Mouse (Mus musculus) neural tube, embryonic 13.5 days (tissue): ENCODE measurements around the gene Pcca. TPM values are rescaled to one million over a fixed set of nuclear protein-coding genes. Genes with fewer than 3 reads are reported as not detected.

Source experiments
- ATAC-seq: fragments of 200-750 bp; cut with Nextera tagmentation; 2 replicates; pipeline ENCODE4 v1.8.0; 2017; ENCODE audit warnings: low read depth, mild to moderate bottlenecking, moderate TSS enrichment, moderate library complexity
- H3K27ac ChIP-seq: fragments of 300-500 bp; sonication (generic); replicated peaks from 2 replicates; pipeline ENCODE4 v1.5.1; 2015; ENCODE audit warnings: moderate library complexity, mild to moderate bottlenecking, inconsistent platforms
- H3K27me3 ChIP-seq: fragments of 300-500 bp; sonication (generic); 2 replicates; pipeline ENCODE4 v1.6.1; 2015; ENCODE audit warnings: mild to moderate bottlenecking, inconsistent platforms
- H3K36me3 ChIP-seq: fragments of 300-500 bp; sonication (generic); 2 replicates; pipeline ENCODE4 v1.6.1; 2015; ENCODE audit warnings: mild to moderate bottlenecking, inconsistent platforms
- H3K4me1 ChIP-seq: fragments of 300-500 bp; sonication (generic); replicated peaks from 2 replicates; pipeline ENCODE4 v1.6.1; 2015; ENCODE audit warnings: inconsistent platforms
- H3K4me2 ChIP-seq: fragments of 300-500 bp; sonication (generic); 2 replicates; pipeline ENCODE4 v1.6.1; 2015; ENCODE audit warnings: inconsistent platforms, mild to moderate bottlenecking, moderate library complexity
- H3K4me3 ChIP-seq: fragments of 300-500 bp; sonication (generic); 2 replicates; pipeline ENCODE4 v1.5.1; 2015; ENCODE audit warnings: mild to moderate bottlenecking, inconsistent platforms
- H3K9ac ChIP-seq: fragments of 300-500 bp; sonication (generic); 2 replicates; pipeline ENCODE4 v1.6.1; 2015; ENCODE audit warnings: moderate library complexity, mild to moderate bottlenecking, inconsistent platforms
- H3K9me3 ChIP-seq: fragments of 300-500 bp; sonication (generic); 2 replicates; pipeline ENCODE4 v1.6.1; 2016; ENCODE audit warnings: inconsistent platforms
- WGBS: fragments of 180-500 bp; shearing (Covaris S2); methylation state at CpG from one replicate; pipeline ENCODE4 v1.1.7; 2015; 5-methylcytosine and 5-hydroxymethylcytosine counted together
- polyA plus RNA-seq: library from polyadenylated mRNA; unstranded; fragments of >200 nt; fragmentation: Nextera tagmentation; extraction: Ambion mirVana; gene quantifications from 2 replicates; pipeline ENCODE4 v1.2.1, GENCODE M21; 2015

Gene Pcca
- polyA plus RNA-seq, 1 experiment from 2014 or later, result 28.2 TPM

- Histone ChIP-seq H3K9ac (no peak overlapping the region), H3K36me3 (no peaks in the 10 kb centered on the region), H3K4me3 (no peak overlapping the region), H3K27me3 (no peaks in the 10 kb centered on the region), H3K4me2 (no peak overlapping the region), H3K9me3 (no peaks in the 10 kb centered on the region), H3K27ac (no peak overlapping the region), H3K4me1 (no peaks in the 10 kb centered on the region)
- no peak for ATAC-seq
- 87% methylated on average over 4 of the region's 4 CpGs for WGBS
Measured at GRCm38 (mm10) chr14:122611035-122611434, 76.9 kb downstream of the Pcca start.

GRCm38 (mm10) chr14:122612317-122612716 is 78.2 kb downstream of the Pcca start:
- H3K4me3 ChIP-seq, result no peak overlapping the region
- 89% methylated on average over 3 of the region's 3 CpGs for WGBS
- H3K4me1 ChIP-seq, result no peaks in the 10 kb centered on the region
- H3K36me3 ChIP-seq, result no peaks in the 10 kb centered on the region
- no peaks in the 10 kb centered on the region for H3K27me3 ChIP-seq
- no peak overlapping the region for H3K27ac ChIP-seq
- no peak overlapping the region for H3K9ac ChIP-seq
- no peaks in the 10 kb centered on the region for H3K9me3 ChIP-seq
- no peak for ATAC-seq
- H3K4me2 ChIP-seq, result no peak overlapping the region

GRCm38 (mm10) chr14:122617656-122618055 is 83.5 kb downstream of the Pcca start:
- Histone ChIP-seq H3K9ac (no peak overlapping the region), H3K4me1 (no peaks in the 10 kb centered on the region), H3K27me3 (no peaks in the 10 kb centered on the region), H3K4me2 (no peak overlapping the region), H3K27ac (no peak overlapping the region), H3K4me3 (no peak overlapping the region), H3K36me3 (no peaks in the 10 kb centered on the region), H3K9me3 (no peaks in the 10 kb centered on the region)
- WGBS, result 90% methylated on average over 2 of the region's 2 CpGs
- ATAC-seq, result no peak

GRCm38 (mm10) chr14:122633416-122633815 is 99.3 kb downstream of the Pcca start:
- no peak overlapping the region for H3K4me2 ChIP-seq
- no peaks in the 10 kb centered on the region for H3K36me3 ChIP-seq
- H3K27me3 ChIP-seq, result no peaks in the 10 kb centered on the region
- no peak overlapping the region for H3K9ac ChIP-seq
- H3K27ac ChIP-seq, result no peak overlapping the region
- H3K9me3 ChIP-seq, result no peaks in the 10 kb centered on the region
- no peak overlapping the region for H3K4me3 ChIP-seq
- H3K4me1 ChIP-seq, result peaks cover 4% of the 10 kb centered on the region; the same call in 1 of the 2 replicates
- 94% methylated on average over 2 of the region's 2 CpGs for WGBS
- no peak for ATAC-seq

GRCm38 (mm10) chr14:122636601-122637000 is 102.5 kb downstream of the Pcca start:
- H3K4me1 ChIP-seq, result peaks cover 4% of the 10 kb centered on the region; the same call in 1 of the 2 replicates
- H3K4me2 ChIP-seq, result no peak overlapping the region
- WGBS, result 39% methylated on average over 6 of the region's 6 CpGs
- no peaks in the 10 kb centered on the region for H3K9me3 ChIP-seq
- H3K4me3 ChIP-seq, result no peak overlapping the region
- no peaks in the 10 kb centered on the region for H3K27me3 ChIP-seq
- no peak overlapping the region for H3K9ac ChIP-seq
- no peaks in the 10 kb centered on the region for H3K36me3 ChIP-seq
- H3K27ac ChIP-seq, result no peak overlapping the region
- ATAC-seq, result no peak

GRCm38 (mm10) chr14:122637798-122638555 is 103.9 kb downstream of the Pcca start:
- H3K27me3 ChIP-seq, result no peaks in the 10 kb centered on the region
- 50% methylated on average over 5 of the region's 5 CpGs for WGBS
- H3K9me3 ChIP-seq, result no peaks in the 10 kb centered on the region
- H3K9ac ChIP-seq, result no peak overlapping the region
- no peak overlapping the region for H3K27ac ChIP-seq
- peak; percentile 59; the same call in 1 of the 2 replicates for ATAC-seq
- H3K4me1 ChIP-seq, result peaks cover 4% of the 10 kb centered on the region; the same call in 1 of the 2 replicates
- no peak overlapping the region for H3K4me2 ChIP-seq
- H3K36me3 ChIP-seq, result no peaks in the 10 kb centered on the region
- H3K4me3 ChIP-seq, result no peak overlapping the region

- no peak overlapping the region for H3K4me2 ChIP-seq
- ATAC-seq, result no peak
- H3K27me3 ChIP-seq, result no peaks in the 10 kb centered on the region
- no peak overlapping the region for H3K27ac ChIP-seq
- no peak overlapping the region for H3K9ac ChIP-seq
- no peaks in the 10 kb centered on the region for H3K9me3 ChIP-seq
- H3K4me1 ChIP-seq, result peaks cover 4% of the 10 kb centered on the region; the same call in 1 of the 2 replicates
- no peak overlapping the region for H3K4me3 ChIP-seq
- H3K36me3 ChIP-seq, result no peaks in the 10 kb centered on the region
- 80% methylated on average over 2 of the region's 2 CpGs for WGBS
Measured at GRCm38 (mm10) chr14:122639168-122639720, 105.1 kb downstream of the Pcca start.

GRCm38 (mm10) chr14:122642432-122642831 is 108.3 kb downstream of the Pcca start:
- H3K27ac ChIP-seq, result no peak overlapping the region
- H3K27me3 ChIP-seq, result no peaks in the 10 kb centered on the region
- H3K36me3 ChIP-seq, result no peaks in the 10 kb centered on the region
- H3K4me1 ChIP-seq, result peaks cover 4% of the 10 kb centered on the region; the same call in 1 of the 2 replicates
- H3K9ac ChIP-seq, result no peak overlapping the region
- no peak overlapping the region for H3K4me3 ChIP-seq
- H3K9me3 ChIP-seq, result no peaks in the 10 kb centered on the region
- 98% methylated on average over 1 of the region's 1 CpGs for WGBS
- ATAC-seq, result no peak
- H3K4me2 ChIP-seq, result no peak overlapping the region

GRCm38 (mm10) chr14:122648214-122648613 is 114.1 kb downstream of the Pcca start:
- Histone ChIP-seq H3K9ac (no peak overlapping the region), H3K4me1 (no peaks in the 10 kb centered on the region), H3K36me3 (no peaks in the 10 kb centered on the region), H3K4me3 (no peak overlapping the region), H3K27ac (no peak overlapping the region), H3K9me3 (no peaks in the 10 kb centered on the region), H3K4me2 (no peak overlapping the region), H3K27me3 (no peaks in the 10 kb centered on the region)
- WGBS, result 91% methylated on average over 1 of the region's 1 CpGs
- no peak for ATAC-seq

GRCm38 (mm10) chr14:122649336-122649950 is 115.3 kb downstream of the Pcca start:
- H3K36me3 ChIP-seq, result no peaks in the 10 kb centered on the region
- no peak overlapping the region for H3K27ac ChIP-seq
- no peak for ATAC-seq
- no peak overlapping the region for H3K9ac ChIP-seq
- H3K4me2 ChIP-seq, result no peak overlapping the region
- no peaks in the 10 kb centered on the region for H3K4me1 ChIP-seq
- H3K27me3 ChIP-seq, result no peaks in the 10 kb centered on the region
- 81% methylated on average over 3 of the region's 3 CpGs for WGBS
- no peaks in the 10 kb centered on the region for H3K9me3 ChIP-seq
- H3K4me3 ChIP-seq, result no peak overlapping the region

GRCm38 (mm10) chr14:122651681-122652080 is 117.6 kb downstream of the Pcca start:
- Histone ChIP-seq H3K27ac (no peak overlapping the region), H3K9ac (no peak overlapping the region), H3K9me3 (no peaks in the 10 kb centered on the region), H3K4me2 (no peak overlapping the region), H3K36me3 (no peaks in the 10 kb centered on the region), H3K4me1 (no peaks in the 10 kb centered on the region), H3K27me3 (no peaks in the 10 kb centered on the region), H3K4me3 (no peak overlapping the region)
- ATAC-seq, result no peak
- WGBS, result 87% methylated on average over 2 of the region's 2 CpGs

GRCm38 (mm10) chr14:122675661-122676060 is 141.5 kb downstream of the Pcca start:
- no peak overlapping the region for H3K4me2 ChIP-seq

More at GRCm38 (mm10) chr14:122675661-122676060, 141.5 kb downstream of the Pcca start:
- Histone ChIP-seq H3K36me3 (no peaks in the 10 kb centered on the region), H3K27ac (no peak overlapping the region), H3K9me3 (no peaks in the 10 kb centered on the region), H3K27me3 (no peaks in the 10 kb centered on the region), H3K4me3 (no peak overlapping the region), H3K9ac (no peak overlapping the region), H3K4me1 (no peaks in the 10 kb centered on the region)
- no peak for ATAC-seq
- WGBS, result 88% methylated on average over 3 of the region's 3 CpGs
